Mouse (Mus musculus): ENCODE measurements around the gene Ctss.

GRCm38 (mm10) chr3:95550176-95550575, 23.6 kb downstream of the Ctss start:
- TF ChIP-seq CTCF (IDR thresholded peaks at IDR 0.05; ENCODE audit: control insufficient read depth, insufficient read depth, insufficient replicate concordance, low read depth, low read length) (no peak), POLR2A (IDR thresholded peaks at IDR 0.05; ENCODE audit: control insufficient read depth, low read depth, low read length) (no peak)
